Mouse (Mus musculus) C2C12 (cell line): ENCODE measurements around the gene Tmem185b. TPM values are rescaled to one million over a fixed set of nuclear protein-coding genes. Genes with fewer than 3 reads are reported as not detected.

Source experiments
- H3K27me3 ChIP-seq: one replicate; pipeline ENCODE4 v1.6.1; 2011; ENCODE audit not compliant: control insufficient read depth, insufficient read depth, insufficient read length
- H3K36me3 ChIP-seq: one replicate; pipeline ENCODE4 v1.6.1; 2011; ENCODE audit not compliant: control insufficient read depth, insufficient read depth
- H3K4me3 ChIP-seq: one replicate; pipeline ENCODE4 v1.5.1; 2011; ENCODE audit warnings: mild to moderate bottlenecking, control low read depth; ENCODE audit not compliant: poor library complexity, insufficient read depth, severe bottlenecking
- H3K79me2 ChIP-seq: one replicate; pipeline ENCODE4 v1.6.1; 2011; ENCODE audit not compliant: control insufficient read depth, insufficient read depth
- H3K79me3 ChIP-seq: one replicate; pipeline ENCODE4 v1.6.1; 2011; ENCODE audit warnings: low read depth, control low read depth
- H3ac ChIP-seq: one replicate; pipeline ENCODE3; 2011; ENCODE audit warnings: low read depth; ENCODE audit not compliant: control insufficient read depth, insufficient read length
- CEBPB ChIP-seq: IDR thresholded peaks from one replicate; pipeline ENCODE4 v1.6.1; 2011; ENCODE audit warnings: low read depth, mild to moderate bottlenecking, control low read depth, moderate library complexity
- CTCF ChIP-seq: IDR thresholded peaks from one replicate; pipeline ENCODE4 v1.5.1; 2011; ENCODE audit not compliant: control insufficient read depth, insufficient read depth, insufficient read length
- FOSL1 ChIP-seq: IDR thresholded peaks from one replicate; pipeline ENCODE4 v1.8.0; 2011; ENCODE audit warnings: mild to moderate bottlenecking, low read length; ENCODE audit not compliant: poor library complexity, insufficient read depth, severe bottlenecking
- MAX ChIP-seq: IDR thresholded peaks from one replicate; pipeline ENCODE4 v1.6.1; 2011; ENCODE audit warnings: mild to moderate bottlenecking, control low read depth
- MYOD1 ChIP-seq: IDR thresholded peaks from one replicate; pipeline ENCODE4 v1.6.1; 2011; ENCODE audit warnings: low read depth; ENCODE audit not compliant: control insufficient read depth, insufficient read length
- MYOG ChIP-seq: IDR thresholded peaks from one replicate; pipeline ENCODE4 v1.6.1; 2011; ENCODE audit not compliant: control insufficient read depth, insufficient read length; ENCODE audit errors: extremely low read depth
- USF1 ChIP-seq: IDR thresholded peaks from one replicate; pipeline ENCODE4 v1.6.1; 2011; ENCODE audit warnings: low read depth, mild to moderate bottlenecking, control low read depth, moderate library complexity
- polyA plus RNA-seq: library from polyadenylated mRNA; unstranded; fragments of >200 nt; fragmentation: generic; extraction: Trizol; gene quantifications from one replicate; pipeline ENCODE4 v1.2.1, GENCODE M21; 2012; ENCODE audit warnings: missing spikeins

Tmem185b gene
- polyA plus RNA-seq, 1 experiment = 12.9 TPM

GRCm38 (mm10) chr1:119503808-119504207 is 22.2 kb upstream of the Tmem185b start:
- peaks cover 46% of the 10 kb centered on the region for H3K79me3 ChIP-seq
- peak overlapping the region; percentile 59 for H3K4me3 ChIP-seq
- H3ac ChIP-seq = peak overlapping the region; percentile 98
- no peak for TF ChIP-seq CTCF
- TF ChIP-seq USF1 = no peak
- no peak for TF ChIP-seq CEBPB
- no peak for TF ChIP-seq FOSL1
- TF ChIP-seq MYOG = no peak
- TF ChIP-seq MAX = no peak
- no peak for TF ChIP-seq MYOD1
- H3K79me2 ChIP-seq = peaks cover 57% of the 10 kb centered on the region
- H3K36me3 ChIP-seq = peaks cover 21% of the 10 kb centered on the region
- H3K27me3 ChIP-seq = no peaks in the 10 kb centered on the region

- H3K79me3 ChIP-seq = peaks cover 41% of the 10 kb centered on the region
- H3K27me3 ChIP-seq = no peaks in the 10 kb centered on the region
- peak within 1 kb of the TSS; percentile 98 for H3ac ChIP-seq
- H3K79me2 ChIP-seq = peaks cover 50% of the 10 kb centered on the region
- TF ChIP-seq MAX (peak; percentile 65), FOSL1 (no peak), MYOD1 (peak; percentile 20), USF1 (peak; percentile 94)
- H3K4me3 ChIP-seq = peak within 1 kb of the TSS; percentile 59
- H3K36me3 ChIP-seq = peaks cover 15% of the 10 kb centered on the region
Measured at GRCm38 (mm10) chr1:119504260-119505062, 21.5 kb upstream of the Tmem185b start, which contains the start of gene Ralb. Gene Ralb (minus strand): TSS chr1:119504794.

- Histone ChIP-seq H3ac (no peak overlapping the region), H3K36me3 (peaks cover 8% of the 10 kb centered on the region), H3K27me3 (no peaks in the 10 kb centered on the region), H3K79me3 (peaks cover 30% of the 10 kb centered on the region), H3K79me2 (peaks cover 35% of the 10 kb centered on the region), H3K4me3 (no peak overlapping the region)
- TF ChIP-seq MAX = no peak
- no peak for TF ChIP-seq CTCF
- TF ChIP-seq MYOG = no peak
- no peak for TF ChIP-seq USF1
- no peak for TF ChIP-seq CEBPB
- TF ChIP-seq MYOD1 = no peak
- TF ChIP-seq FOSL1 = no peak
Measured at GRCm38 (mm10) chr1:119505951-119506350, 20.0 kb upstream of the Tmem185b start.

GRCm38 (mm10) chr1:119508548-119508947 is 17.4 kb upstream of the Tmem185b start:
- Histone ChIP-seq H3K79me3 (peaks cover 5% of the 10 kb centered on the region), H3K27me3 (no peaks in the 10 kb centered on the region), H3ac (no peak overlapping the region), H3K36me3 (no peaks in the 10 kb centered on the region), H3K4me3 (no peak overlapping the region), H3K79me2 (peaks cover 9% of the 10 kb centered on the region)
- no peak for TF ChIP-seq MYOG
- no peak for TF ChIP-seq USF1
- no peak for TF ChIP-seq MYOD1
- TF ChIP-seq CEBPB = no peak

GRCm38 (mm10) chr1:119509474-119509873 is 16.5 kb upstream of the Tmem185b start:
- Histone ChIP-seq H3ac (no peak overlapping the region), H3K36me3 (no peaks in the 10 kb centered on the region), H3K4me3 (no peak overlapping the region), H3K27me3 (no peaks in the 10 kb centered on the region), H3K79me2 (peaks cover under 1% of the 10 kb centered on the region), H3K79me3 (no peaks in the 10 kb centered on the region)
- TF ChIP-seq USF1 = no peak
- no peak for TF ChIP-seq CTCF
- TF ChIP-seq MAX = peak; percentile 86
- TF ChIP-seq FOSL1 = peak; percentile 81
- no peak for TF ChIP-seq CEBPB

GRCm38 (mm10) chr1:119510409-119510808 is 15.6 kb upstream of the Tmem185b start:
- Histone ChIP-seq H3K79me2 (no peaks in the 10 kb centered on the region), H3ac (no peak overlapping the region), H3K36me3 (no peaks in the 10 kb centered on the region), H3K79me3 (no peaks in the 10 kb centered on the region), H3K4me3 (no peak overlapping the region), H3K27me3 (no peaks in the 10 kb centered on the region)
- TF ChIP-seq USF1 (no peak), MYOG (no peak), CTCF (no peak), FOSL1 (no peak), MYOD1 (no peak), CEBPB (no peak), MAX (no peak)
